Mouse (Mus musculus) limb, embryonic 15.5 days (tissue): ENCODE measurements around the gene Sigmar1. TPM values are rescaled to one million over a fixed set of nuclear protein-coding genes. Genes with fewer than 3 reads are reported as not detected.

Source experiments
- ATAC-seq: fragments of 200-750 bp; cut with Nextera tagmentation; 2 replicates; pipeline ENCODE4 v1.8.0; 2017; ENCODE audit warnings: low read depth, moderate TSS enrichment; ENCODE audit not compliant: insufficient number of reproducible peaks, low FRiP score, low TSS enrichment
- H3K27ac ChIP-seq: fragments of 300-500 bp; sonication (generic); 2 replicates; pipeline ENCODE4 v1.5.1; 2015; ENCODE audit warnings: moderate library complexity, mild to moderate bottlenecking, inconsistent platforms
- H3K27me3 ChIP-seq: fragments of 300-500 bp; sonication (generic); 2 replicates; pipeline ENCODE4 v1.6.1; 2015; ENCODE audit warnings: inconsistent platforms
- H3K36me3 ChIP-seq: fragments of 300-500 bp; sonication (generic); 2 replicates; pipeline ENCODE4 v1.6.1; 2015; ENCODE audit warnings: inconsistent platforms
- H3K4me1 ChIP-seq: fragments of 300-500 bp; sonication (generic); 2 replicates; pipeline ENCODE4 v1.6.1; 2015; ENCODE audit warnings: inconsistent platforms
- H3K4me2 ChIP-seq: fragments of 300-500 bp; sonication (generic); 2 replicates; pipeline ENCODE4 v1.6.1; 2015; ENCODE audit warnings: mild to moderate bottlenecking, inconsistent platforms
- H3K4me3 ChIP-seq: fragments of 300-500 bp; sonication (generic); 2 replicates; pipeline ENCODE4 v1.5.1; 2015; ENCODE audit warnings: mild to moderate bottlenecking, inconsistent platforms
- H3K9ac ChIP-seq: fragments of 300-500 bp; sonication (generic); 2 replicates; pipeline ENCODE4 v1.6.1; 2015; ENCODE audit warnings: inconsistent platforms
- H3K9me3 ChIP-seq: fragments of 300-500 bp; sonication (generic); 2 replicates; pipeline ENCODE4 v1.6.1; 2016; ENCODE audit warnings: inconsistent platforms
- WGBS: fragments of 180-500 bp; shearing (Covaris S2); methylation state at CpG from one replicate; pipeline ENCODE4 v1.1.7; 2015; 5-methylcytosine and 5-hydroxymethylcytosine counted together
- polyA plus RNA-seq: library from polyadenylated mRNA; unstranded; fragments of >200 nt; fragmentation: Nextera tagmentation; extraction: Ambion mirVana; gene quantifications from 2 replicates; pipeline ENCODE4 v1.2.1, GENCODE M21; 2015

Gene Sigmar1
- polyA plus RNA-seq, 1 experiment from 2014 or later, result 76.1 TPM

DNA sequence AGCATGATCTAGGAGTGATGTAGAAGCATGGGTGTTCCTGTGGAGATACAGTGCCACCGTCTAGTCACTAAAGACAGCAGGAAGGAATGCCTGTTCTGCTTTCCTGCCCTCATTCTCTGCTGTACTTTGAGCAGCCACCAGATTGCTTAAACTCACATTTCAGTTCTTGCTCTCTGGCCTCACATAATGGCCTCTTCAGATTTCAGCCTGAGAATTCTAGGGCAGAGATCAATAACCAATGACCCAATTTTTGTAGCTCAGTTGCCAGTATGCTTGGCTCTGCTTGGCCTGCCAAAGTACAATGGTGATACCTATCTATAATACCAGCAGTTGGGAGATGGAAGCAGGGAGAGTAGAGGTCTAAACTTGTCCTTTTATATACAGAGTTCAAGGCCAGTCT lies 10.9 kb downstream of the Sigmar1 start:
- Histone ChIP-seq H3K4me1 (peaks cover 8% of the 10 kb centered on the region), H3K27me3 (no peaks in the 10 kb centered on the region), H3K9me3 (no peaks in the 10 kb centered on the region), H3K4me3 (no peak overlapping the region), H3K36me3 (0 out of 2 replicates have a peak, but pooled peaks cover 5% of the 10 kb centered on the region), H3K4me2 (no peak overlapping the region), H3K9ac (no peak overlapping the region), H3K27ac (no peak overlapping the region)
- WGBS, result 72% methylated on average over 1 of the region's 1 CpGs
- ATAC-seq, result no peak

DNA sequence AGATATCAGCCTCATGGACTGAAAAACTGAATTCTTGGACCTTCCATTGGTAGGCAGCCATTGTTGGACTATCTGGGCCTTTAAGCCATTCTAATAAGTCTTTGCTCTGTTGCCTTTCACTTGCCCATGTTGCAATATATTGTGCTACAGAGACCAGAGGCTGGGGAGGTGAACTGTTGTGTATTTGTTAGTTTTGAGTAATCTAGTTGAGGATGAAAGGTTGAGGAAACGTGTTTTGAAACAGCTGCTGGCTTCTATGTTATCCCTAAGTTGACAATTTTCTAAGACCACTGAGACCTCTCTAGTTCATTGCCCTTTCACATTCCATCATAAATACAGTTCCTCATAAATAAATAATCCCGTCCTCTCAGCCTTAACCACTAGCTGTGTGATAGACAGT lies 11.8 kb downstream of the Sigmar1 start:
- Histone ChIP-seq H3K9me3 (no peaks in the 10 kb centered on the region), H3K27ac (no peak overlapping the region), H3K4me2 (no peak overlapping the region), H3K36me3 (peaks cover 6% of the 10 kb centered on the region), H3K4me3 (no peak overlapping the region), H3K27me3 (no peaks in the 10 kb centered on the region), H3K9ac (no peak overlapping the region), H3K4me1 (peaks cover 15% of the 10 kb centered on the region)
- no peak for ATAC-seq
- 71% methylated on average over 2 of the region's 2 CpGs for WGBS

DNA sequence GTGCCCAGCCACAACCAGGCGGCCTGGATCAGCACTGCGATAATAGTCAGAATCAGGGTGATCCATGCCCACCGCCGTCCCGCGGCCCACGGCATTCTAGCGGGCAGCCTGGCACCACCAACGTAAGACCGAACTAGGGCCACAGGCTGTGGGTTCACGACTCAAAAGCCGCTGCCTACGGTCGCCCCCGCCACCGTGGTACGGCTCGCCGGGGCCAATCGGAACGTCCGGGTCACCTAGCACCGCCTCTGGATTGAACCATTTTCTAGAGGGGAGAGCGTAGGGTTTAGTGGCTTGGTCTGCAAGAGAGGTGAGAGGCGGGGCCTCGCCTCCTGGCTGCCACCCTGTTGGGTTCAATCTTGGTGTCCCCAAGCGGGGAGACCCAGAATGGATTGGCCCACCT lies 14.8 kb downstream of the Sigmar1 start:
- WGBS, result under 1% methylated on average over 27 of the region's 27 CpGs

DNA sequence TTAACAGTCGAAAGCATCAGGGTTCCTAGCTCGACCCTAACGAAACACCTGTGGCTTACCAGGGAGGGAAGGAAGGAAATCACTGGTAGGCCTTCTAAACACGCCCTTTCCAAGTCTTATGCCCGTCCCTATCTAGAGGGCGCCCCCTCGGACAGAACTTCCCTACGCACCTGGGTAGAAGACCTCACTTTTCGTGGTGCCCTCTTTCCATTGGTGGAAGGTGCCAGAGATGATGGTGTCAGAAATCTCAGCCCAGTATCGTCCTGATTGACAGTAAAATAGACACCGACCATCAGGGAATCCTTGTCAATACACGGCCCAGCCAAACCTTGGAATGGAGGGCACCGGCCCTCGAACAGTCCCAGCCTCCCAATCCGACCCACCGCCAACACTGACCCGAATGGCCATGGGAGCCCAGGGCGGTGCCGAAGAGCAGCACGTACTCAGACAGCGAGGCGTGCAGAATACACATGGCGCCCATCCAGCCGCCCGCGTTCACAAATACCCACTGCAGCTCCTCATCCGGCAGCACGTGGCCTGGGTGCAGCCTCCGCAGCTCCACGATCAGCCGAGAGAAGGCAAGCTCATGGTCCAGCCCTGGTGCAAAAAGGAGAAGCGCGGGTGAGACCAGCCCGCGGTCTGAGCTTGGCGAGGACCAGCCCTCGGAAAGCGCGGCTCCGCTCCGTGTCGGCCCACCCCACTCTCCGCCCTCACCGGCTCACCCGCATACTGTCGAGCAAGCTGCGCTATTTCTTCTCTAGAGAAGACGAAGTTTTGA lies 15.4 kb downstream of the Sigmar1 start:
- Histone ChIP-seq H3K4me1 (peaks cover 15% of the 10 kb centered on the region), H3K36me3 (peaks cover 10% of the 10 kb centered on the region), H3K27ac (peak overlapping the region; percentile 89), H3K4me3 (peak overlapping the region; percentile 75), H3K4me2 (peak overlapping the region; percentile 92), H3K27me3 (no peaks in the 10 kb centered on the region), H3K9ac (peak overlapping the region; percentile 60), H3K9me3 (no peaks in the 10 kb centered on the region)
- under 1% methylated on average over 48 of the region's 48 CpGs for whole genome bisulfite sequencing
- ATAC-seq, result peak; percentile 79

More for the DNA sequence above, 14.8 kb downstream of the Sigmar1 start:
- Histone ChIP-seq H3K4me3 (peak overlapping the region; percentile 75), H3K4me2 (peak overlapping the region; percentile 92), H3K4me1 (peaks cover 15% of the 10 kb centered on the region), H3K36me3 (peaks cover 10% of the 10 kb centered on the region), H3K27ac (peak overlapping the region; percentile 89), H3K9ac (peak overlapping the region; percentile 60), H3K27me3 (no peaks in the 10 kb centered on the region), H3K9me3 (no peaks in the 10 kb centered on the region)
- peak; percentile 93 for ATAC-seq

DNA sequence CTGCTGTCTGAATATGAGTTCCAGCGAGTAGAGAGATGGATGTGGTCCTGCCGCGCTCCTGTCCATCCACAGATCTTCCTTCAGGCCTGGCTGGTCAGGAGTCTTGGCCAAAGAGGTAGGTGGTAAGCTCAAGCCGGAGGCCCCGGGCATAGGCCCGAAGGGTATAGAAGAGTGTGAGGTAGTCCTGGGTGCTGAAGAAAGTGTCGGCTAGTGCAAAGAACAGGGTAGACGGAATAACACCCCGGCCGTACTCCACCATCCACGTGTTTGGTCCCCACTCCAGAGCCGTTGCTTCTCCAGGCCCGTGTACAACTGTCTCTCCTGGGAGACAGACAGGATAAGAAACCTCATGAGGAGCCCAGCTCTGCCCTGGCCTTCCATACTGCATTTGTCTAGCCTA lies 16.7 kb downstream of the Sigmar1 start:
- Histone ChIP-seq H3K4me3 (no peak overlapping the region), H3K9me3 (no peaks in the 10 kb centered on the region), H3K9ac (no peak overlapping the region), H3K27me3 (no peaks in the 10 kb centered on the region), H3K4me2 (no peak overlapping the region), H3K27ac (no peak overlapping the region), H3K4me1 (peaks cover 15% of the 10 kb centered on the region), H3K36me3 (peaks cover 10% of the 10 kb centered on the region)
- no peak for ATAC-seq
- 92% methylated on average over 13 of the region's 13 CpGs for WGBS

DNA sequence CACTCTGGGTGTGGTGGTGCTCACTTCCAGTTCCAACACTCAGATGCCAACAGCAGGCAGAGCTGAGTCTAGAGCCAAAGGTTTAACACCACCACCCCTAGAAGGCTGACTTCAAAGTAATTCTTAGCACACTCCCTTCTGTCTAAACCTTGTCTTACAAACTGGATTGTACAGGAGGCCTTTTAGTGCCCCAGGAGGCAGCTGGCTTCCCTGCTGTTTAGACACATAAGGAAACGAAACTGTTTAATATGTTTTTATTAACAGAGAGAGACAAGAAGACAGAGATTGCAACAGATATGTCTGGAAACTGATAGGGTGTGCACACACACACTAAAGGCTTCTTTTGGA lies 17.7 kb downstream of the Sigmar1 start:
- no peak overlapping the region for H3K4me2 ChIP-seq
- H3K4me1 ChIP-seq, result peaks cover 15% of the 10 kb centered on the region
- no peak for ATAC-seq
- 48% methylated on average over 1 of the region's 1 CpGs for WGBS
- peaks cover 10% of the 10 kb centered on the region for H3K36me3 ChIP-seq
- no peaks in the 10 kb centered on the region for H3K9me3 ChIP-seq
- H3K4me3 ChIP-seq, result no peak overlapping the region
- no peak overlapping the region for H3K27ac ChIP-seq
- peaks cover 8% of the 10 kb centered on the region for H3K27me3 ChIP-seq
- H3K9ac ChIP-seq, result no peak overlapping the region

DNA sequence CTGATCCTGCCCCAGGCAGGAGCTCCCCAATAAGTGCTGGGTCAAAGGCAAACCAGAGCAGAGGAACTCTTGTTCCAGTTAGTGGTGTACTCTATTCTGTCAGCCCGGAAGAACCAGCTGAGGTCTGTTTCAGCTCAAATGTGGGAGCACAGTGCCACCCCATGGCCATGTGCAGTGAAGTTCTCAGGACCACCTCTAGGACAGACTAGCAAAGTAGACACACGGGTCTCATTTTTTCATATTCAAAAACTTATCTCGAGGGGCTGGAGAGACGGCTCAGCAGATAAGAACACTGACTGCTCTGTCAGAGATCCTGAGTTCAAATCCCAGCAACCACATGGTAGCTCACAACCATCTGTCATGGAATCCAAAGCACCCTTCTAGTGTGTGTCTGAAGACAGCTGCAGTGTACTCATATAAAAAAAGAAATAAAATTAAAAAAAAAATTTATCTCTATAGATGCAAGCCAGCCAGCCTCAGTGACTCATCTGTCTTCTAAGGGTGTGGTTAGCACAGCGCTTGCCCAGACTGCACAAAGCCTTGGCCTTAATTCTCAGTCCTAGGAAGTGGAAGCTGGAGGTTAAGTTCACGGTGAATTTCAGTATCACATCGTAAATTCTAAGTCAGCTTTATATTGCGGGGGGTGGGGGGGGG lies 18.2 kb downstream of the Sigmar1 start:
- Histone ChIP-seq H3K9me3 (no peaks in the 10 kb centered on the region), H3K27me3 (peaks cover 13% of the 10 kb centered on the region), H3K27ac (no peak overlapping the region), H3K9ac (no peak overlapping the region), H3K4me1 (peaks cover 15% of the 10 kb centered on the region), H3K36me3 (peaks cover 10% of the 10 kb centered on the region), H3K4me2 (no peak overlapping the region), H3K4me3 (no peak overlapping the region)
- 21% methylated on average over 8 of the region's 8 CpGs for WGBS
- ATAC-seq, result no peak

DNA sequence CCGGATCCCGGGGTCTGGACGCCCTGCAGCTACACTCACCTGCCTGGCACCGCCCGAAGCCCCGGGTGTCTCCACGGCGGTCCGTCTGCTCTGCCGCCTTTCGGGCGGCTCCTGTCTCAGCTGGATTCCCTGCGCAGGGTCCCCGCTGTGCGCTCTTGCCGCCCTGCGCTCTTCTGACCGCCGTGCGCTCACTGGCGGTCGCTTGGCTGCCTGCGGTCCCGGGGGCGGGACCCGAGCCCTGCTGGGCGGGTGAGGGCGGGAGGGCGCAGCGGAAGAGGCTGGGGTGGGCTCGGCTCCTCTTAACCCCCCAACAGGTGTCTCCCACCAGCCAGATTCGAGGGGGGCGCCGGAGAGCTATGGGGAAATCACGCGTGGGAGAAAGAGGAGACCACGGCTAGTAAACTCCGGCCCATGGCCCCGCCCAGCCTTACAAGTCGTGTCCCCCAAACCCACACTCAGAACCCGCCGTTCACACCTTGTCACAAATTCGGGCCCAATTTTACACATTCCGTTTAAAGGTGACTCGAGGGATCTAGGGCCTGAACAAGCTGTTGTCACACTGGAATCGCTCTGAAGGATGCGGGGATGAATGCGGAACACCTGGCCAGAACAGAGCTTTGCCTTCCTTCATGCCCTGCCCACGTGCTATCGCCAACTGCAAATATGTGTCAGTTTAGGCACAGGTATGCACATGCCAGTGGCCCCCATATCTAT lies 24.7 kb downstream of the Sigmar1 start, which contains the start of gene Arid3c:
Arid3c (minus strand) TSS at position 91 of the 714 bp plus-strand sequence.
- WGBS, result 3% methylated on average over 50 of the region's 50 CpGs
- Histone ChIP-seq H3K9me3 (no peaks in the 10 kb centered on the region), H3K9ac (0 out of 2 replicates have a peak within 1 kb of the TSS, but pooled peaks have one; percentile 3), H3K4me2 (peak within 1 kb of the TSS; percentile 53), H3K27me3 (peaks cover 71% of the 10 kb centered on the region), H3K4me1 (peaks cover 12% of the 10 kb centered on the region), H3K4me3 (peak within 1 kb of the TSS; percentile 30), H3K36me3 (no peaks in the 10 kb centered on the region), H3K27ac (no peak within 1 kb of the TSS)
- ATAC-seq, result no peak

DNA sequence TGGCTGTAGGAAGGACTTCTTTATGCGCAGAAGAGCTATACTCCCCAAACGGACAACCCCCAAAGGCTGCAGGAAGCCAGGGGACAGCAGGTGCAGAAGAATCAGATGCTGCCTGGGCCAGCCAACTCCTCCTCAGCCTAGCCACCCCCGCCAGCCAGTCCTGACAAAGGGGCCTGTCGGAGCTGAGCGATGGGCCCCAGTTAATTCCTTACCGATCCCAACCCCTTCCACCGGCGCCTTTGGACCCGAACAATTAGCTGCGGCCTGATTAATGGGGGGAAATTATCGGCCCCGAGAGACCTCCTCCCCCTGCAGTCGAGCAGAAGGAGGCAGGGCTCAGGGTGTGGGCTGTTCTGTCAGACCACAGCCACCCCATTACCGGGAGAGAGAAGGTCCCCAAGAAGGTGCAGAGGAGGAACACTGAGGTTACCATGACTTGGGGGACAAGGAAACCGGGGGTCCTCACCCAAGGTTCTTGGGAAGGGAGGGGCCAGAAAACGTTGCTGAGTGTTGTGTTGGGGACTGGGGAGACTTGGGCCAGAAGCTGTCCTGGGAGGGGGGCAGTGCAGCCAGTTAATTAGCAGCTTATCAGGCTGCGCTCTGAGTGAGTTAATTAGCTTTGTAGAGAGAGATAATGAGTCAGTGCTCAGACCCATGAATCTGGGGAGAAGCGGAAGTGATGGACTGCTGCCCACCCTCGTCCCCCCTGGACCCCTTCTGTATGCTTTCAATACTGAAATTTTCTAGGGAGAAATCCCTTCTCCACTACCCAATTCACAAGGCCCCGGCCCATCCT lies 28.9 kb downstream of the Sigmar1 start:
- WGBS, result 14% methylated on average over 20 of the region's 20 CpGs
- no peak for ATAC-seq
- no peak overlapping the region for H3K4me3 ChIP-seq
- no peak overlapping the region for H3K27ac ChIP-seq
- H3K9me3 ChIP-seq, result no peaks in the 10 kb centered on the region
- no peaks in the 10 kb centered on the region for H3K36me3 ChIP-seq
- no peak overlapping the region for H3K4me2 ChIP-seq
- no peak overlapping the region for H3K9ac ChIP-seq
- peaks cover 80% of the 10 kb centered on the region for H3K27me3 ChIP-seq
- H3K4me1 ChIP-seq, result peaks cover 26% of the 10 kb centered on the region

DNA sequence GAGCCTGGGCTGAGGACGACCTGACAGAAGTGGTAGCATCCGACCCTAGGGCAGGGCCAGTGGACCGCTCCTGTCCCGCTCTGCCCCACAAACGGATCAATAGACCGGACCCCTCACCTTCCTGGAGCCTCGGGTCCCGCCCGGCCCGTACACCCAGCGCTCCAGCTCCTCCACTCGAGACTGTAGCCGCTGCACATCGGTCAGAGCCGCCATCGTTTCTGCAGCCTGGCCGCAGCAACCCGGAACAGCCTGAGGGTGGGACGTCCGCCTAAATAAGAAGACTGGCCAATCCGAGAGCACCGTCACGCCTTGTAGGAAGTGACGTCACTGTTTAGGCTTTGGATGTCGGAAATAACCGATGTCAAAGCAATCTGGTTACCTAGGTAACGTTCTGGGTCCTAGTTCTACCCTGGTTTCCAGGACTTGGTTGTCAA lies 33.0 kb downstream of the Sigmar1 start, which contains the start of gene Dctn3:
Dctn3 (minus strand) TSS at position 253 of the 434 bp plus-strand sequence.
- Histone ChIP-seq H3K4me3 (peak within 1 kb of the TSS; percentile 93), H3K9ac (peak within 1 kb of the TSS; percentile 76), H3K4me2 (peak within 1 kb of the TSS; percentile 76), H3K9me3 (no peaks in the 10 kb centered on the region), H3K4me1 (peaks cover 22% of the 10 kb centered on the region), H3K27me3 (peaks cover 45% of the 10 kb centered on the region), H3K36me3 (peaks cover 25% of the 10 kb centered on the region), H3K27ac (no peak within 1 kb of the TSS)
- under 1% methylated on average over 27 of the region's 27 CpGs for WGBS
- ATAC-seq, result peak; percentile 89

DNA sequence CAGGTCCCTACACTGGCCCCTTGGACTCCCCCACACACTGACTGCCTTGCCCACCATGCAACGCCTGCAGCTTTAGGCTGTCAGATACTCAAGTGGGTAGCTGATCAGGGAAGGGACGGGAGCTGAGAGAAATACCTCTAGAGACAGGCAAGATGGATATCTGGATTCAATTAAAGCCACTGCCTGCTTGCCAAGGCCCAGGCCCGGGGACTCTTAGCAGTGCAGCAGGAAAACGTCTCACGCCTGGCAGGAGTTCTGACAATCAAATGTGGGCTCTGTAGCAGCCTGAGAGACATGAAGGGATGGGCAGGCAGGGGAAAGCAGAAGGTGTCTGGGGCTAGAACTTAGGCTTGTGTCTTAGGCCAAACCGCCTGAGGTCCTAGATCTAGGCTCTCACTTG lies 39.1 kb downstream of the Sigmar1 start:
- Histone ChIP-seq H3K27ac (0 out of 2 replicates have a peak overlapping the region, but pooled peaks have one; percentile 47), H3K27me3 (no peaks in the 10 kb centered on the region), H3K4me3 (no peak overlapping the region), H3K9me3 (no peaks in the 10 kb centered on the region), H3K9ac (no peak overlapping the region), H3K4me1 (peaks cover 39% of the 10 kb centered on the region), H3K4me2 (no peak overlapping the region), H3K36me3 (peaks cover 49% of the 10 kb centered on the region)
- ATAC-seq, result no peak
- 37% methylated on average over 6 of the region's 6 CpGs for WGBS
